Mouse (Mus musculus): ENCODE results near the gene Dcpp3. TPM values are rescaled to one million over a fixed set of nuclear protein-coding genes. Genes with fewer than 3 reads are reported as not detected.
"Not testable (repeated sequence)": the region's sequence is repeated elsewhere in the genome, so short reads cannot be mapped to it uniquely, and the experiment has no call there.

The Dcpp3 gene
- total RNA-seq (2021), result not detected
- long read RNA-seq, experiment 1, result 0 reads
- long read RNA-seq, experiment 2, result 0 reads

DNA sequence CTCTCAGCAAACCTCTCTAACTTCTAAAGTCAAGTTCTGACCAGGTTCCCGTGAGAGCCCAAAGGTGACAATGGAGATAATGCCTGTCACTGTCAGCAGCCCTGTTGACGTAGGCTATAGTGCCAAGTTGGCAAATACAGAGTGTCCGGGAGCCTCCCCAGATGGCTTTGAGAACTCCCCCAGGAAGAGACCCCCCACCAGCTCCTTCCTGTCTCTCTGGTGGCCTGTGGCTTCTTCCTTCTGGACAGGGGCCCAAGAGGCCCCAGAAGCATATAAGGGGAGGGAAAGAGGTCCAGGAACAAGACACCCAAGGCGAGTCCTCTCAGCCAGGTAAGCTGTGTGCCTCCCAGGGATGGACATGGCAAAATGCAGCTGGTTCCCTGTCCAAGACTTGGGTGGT, at the start of gene Dcpp3:
TSS of gene Dcpp3 (plus strand) at position 301 of the 400 bp plus-strand sequence.
- not testable (repeated sequence) for DNase-seq

DNA sequence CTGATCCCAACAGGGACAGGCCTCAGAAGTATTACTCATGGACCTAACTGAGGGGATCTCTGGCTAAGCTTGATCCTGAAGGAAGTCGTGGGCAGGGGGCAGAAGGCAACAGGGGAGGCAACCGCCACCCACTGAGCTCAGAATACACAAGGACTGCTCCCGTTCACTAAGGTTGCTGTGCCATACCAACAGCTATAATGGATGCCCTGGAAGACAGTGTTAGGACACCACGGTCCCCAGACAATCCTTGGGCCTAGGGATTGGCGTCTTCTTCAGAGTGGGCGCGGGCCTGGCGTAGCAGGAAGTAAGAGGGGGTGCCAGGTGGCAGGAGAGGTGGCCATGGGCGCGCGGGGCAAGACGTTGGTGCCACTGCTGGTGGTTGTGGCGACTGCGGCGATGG, 49.5 kb upstream of the Dcpp3 start, which contains the start of gene Prss21:
TSS of gene Prss21 (plus strand) at position 301 of the 400 bp plus-strand sequence.
- no peak for DNase-seq

DNA sequence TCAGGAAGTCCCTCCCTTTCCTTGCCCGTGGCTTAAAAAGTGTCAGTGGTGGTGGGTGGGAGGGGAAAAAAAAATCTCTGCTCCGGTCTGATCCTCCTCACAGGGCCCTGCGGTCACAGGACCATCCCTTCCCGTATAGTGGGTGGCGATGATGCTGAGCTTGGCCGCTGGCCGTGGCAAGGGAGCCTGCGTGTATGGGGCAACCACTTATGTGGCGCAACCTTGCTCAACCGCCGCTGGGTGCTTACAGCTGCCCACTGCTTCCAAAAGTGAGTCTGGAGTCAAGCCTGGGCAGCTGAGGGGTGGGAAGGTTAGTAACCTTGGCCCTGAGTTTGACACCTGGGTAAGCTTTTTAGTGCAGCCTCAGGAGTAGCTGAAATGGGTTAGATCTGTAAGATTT, 48.7 kb upstream of the Dcpp3 start:
- no peak for DNase-seq

DNA sequence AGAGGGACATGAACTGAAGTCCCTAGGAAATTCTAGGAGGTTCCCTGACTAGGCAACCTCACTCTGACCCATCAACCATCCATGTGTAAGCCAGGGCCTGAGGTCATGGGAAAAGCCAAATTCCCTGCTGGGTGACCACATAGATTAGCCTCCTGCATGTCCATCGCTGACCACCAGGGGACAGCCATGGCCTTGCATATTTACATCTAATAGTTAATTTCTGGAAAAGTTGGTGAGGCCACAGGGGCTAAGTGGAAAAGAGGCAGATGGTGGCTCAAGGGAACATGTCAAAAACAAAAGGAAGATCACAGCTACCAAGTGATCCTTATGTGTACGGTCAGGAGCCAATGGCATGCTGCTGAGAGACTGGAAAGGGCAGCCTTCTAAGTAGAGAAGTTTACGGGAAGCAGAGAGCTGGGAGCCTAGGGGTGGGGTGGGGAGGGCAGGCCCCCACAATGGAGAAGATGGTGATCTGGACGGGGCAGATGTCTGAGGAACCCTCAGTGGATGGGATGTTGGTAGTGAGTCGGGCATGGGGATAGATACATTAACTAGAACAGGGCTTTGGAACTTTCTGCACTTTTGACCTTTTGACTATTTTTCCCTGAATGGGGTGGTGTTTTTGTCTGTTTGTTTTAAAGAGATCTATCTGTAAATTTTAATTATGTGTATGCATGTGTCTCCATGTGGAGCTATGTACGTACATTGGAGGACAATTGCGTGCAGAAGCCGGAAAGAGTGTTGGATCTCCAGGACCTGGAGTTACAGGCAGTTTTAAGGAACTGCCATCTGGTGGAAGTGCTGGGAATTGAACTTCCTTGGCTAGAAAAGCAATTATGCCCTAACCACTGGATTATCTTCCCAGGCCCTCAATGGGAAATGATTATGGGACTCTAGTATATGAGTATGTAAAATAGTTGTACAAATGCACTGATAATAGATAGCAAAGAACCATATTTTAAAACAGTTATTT, 43.1 kb upstream of the Dcpp3 start:
- peak; percentile 59 for DNase-seq

DNA sequence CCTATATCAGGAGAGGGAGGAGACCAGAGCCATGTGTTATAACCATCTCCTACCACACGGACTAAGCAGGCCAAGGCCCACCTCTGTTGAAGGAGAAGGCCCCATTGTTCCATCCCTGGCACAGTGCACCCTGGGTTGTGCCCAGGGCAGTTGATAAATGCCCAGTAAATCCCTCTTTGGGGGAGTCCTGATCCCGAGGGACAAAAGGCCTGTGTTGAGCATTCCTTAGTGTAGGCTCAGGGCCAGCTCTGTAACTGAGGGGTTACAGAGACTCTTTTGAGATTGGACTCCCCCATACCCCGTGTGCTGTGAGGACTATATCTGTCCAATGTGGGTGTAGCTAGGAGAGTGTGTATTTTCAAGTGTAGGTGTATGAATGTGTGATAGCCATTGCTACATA, 40.5 kb upstream of the Dcpp3 start:
- no peak for DNase-seq

DNA sequence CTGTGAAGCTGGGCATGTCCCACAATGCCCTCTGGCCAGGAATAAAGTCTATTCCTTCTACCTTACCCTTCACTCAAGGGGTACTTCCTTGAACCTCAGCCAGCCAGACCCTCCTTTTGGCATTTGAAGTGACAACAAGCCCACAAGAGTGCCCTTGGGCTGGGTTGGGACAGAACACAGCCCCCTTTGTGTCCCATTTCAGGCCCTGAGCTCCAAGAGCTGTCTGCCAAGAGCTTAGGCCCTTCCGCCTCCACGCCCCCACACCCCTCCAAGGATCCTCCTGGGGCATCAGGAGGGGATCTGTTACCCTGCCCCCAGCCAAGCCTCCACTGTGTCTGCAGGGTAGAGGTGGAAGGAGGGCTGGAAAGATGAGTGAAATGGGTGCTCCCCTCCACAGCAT, 40.1 kb upstream of the Dcpp3 start:
- DNase-seq, result no peak

DNA sequence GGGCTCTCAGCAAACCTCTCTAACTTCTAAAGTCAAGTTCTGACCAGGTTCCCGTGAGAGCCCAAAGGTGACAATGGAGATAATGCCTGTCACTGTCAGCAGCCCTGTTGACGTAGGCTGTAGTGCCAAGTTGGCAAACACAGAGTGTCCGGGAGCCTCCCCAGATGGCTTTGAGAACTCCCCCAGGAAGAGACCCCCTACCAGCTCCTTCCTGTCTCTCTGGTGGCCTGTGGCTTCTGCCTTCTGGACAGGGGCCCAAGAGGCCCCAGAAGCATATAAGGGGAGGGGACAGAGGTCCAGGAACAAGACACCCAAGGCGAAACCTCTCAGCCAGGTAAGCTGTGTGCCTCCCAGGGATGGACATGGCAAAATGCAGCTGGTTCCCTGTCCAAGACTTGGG, 36.7 kb upstream of the Dcpp3 start, which contains the start of the genes Dcpp1 and Dcpp2:
TSS of gene Dcpp1 (plus strand) at position 301 of the 400 bp plus-strand sequence.
TSS of gene Dcpp2 (plus strand) at position 305 of the 400 bp plus-strand sequence.
- not testable (repeated sequence) for DNase-seq

DNA sequence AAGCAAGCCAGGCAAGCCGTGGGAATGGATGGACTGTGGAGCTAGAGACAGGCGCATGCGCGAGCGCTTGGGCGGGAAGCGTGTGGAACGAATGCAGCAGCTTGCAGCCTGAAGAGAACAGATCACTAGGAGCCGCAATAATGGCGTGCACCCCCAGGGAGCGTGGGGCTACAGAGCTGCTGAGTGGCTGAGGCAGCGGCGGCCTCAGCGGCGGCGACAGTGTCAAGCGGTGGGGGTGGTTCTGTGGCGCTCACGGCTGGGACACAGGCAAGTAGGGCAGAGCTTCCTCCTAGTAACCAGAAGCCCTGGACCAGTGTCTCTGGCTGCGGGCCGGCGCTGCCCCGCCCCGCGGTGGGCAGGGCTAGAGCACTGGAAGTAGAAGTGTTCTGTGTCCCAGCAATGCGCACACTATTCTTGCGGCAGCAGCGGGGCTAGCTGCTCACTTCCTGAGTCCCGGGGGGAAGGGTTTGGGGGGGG, 7.3 kb downstream of the Dcpp3 start:
- peak; percentile 88 for DNase-seq

DNA sequence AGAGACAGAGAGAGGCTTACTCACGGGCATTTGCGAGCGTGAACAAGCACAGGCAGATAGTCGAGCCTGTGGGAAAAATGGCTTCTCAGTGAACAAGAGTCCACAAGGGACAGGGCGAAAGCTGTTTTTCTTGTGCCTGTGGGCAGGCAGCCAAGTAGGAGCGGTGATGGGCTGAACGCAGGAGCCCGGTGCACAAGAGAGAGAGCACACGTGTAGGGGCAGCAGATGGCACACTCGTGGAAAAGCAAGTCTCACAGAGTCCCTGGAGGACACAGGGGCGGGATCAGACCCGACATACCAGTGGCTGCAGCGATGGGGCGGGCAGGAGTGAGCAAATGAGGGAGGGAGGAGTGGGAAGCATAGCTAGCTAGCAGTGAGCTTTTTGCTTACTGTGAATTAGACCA, 7.8 kb downstream of the Dcpp3 start:
- DNase-seq, result peak; percentile 54

DNA sequence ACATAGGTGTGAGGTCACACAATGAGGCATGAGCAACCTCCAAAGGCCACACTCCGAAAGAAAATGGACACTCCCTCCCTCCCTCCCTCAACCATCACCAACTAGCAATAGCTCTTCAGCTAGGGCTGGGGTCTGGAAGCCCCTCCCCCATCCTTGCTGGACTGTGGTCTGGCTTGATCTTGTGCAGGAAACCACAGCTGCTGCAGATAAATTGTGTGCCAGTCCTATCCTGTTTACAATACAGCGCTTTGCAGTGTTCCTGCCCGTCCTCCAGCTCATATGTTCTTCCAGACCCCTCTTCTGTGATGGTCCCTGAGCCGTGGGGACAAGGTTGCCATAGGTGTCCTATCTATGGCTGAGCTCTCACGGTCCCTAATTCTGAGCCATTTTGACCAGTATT, 13.9 kb downstream of the Dcpp3 start:
- no peak for DNase-seq

DNA sequence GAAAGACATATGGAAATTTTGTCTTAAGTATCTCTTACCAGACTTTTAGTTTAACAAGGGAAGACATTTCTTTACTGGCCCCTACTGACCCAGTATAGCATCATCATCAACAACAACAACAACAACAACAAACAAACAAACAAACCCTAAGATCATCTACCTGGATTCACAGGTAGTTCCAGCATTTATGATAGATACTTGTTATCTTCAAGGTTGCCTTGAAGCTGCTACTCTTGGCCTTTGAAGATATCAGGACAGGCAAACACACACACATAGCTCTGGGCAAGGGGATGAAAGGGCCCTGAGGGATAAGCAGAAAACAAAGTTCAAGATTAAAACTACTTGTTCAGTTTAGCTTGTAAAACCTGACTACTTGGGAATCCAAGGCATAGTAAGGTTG, 24.1 kb downstream of the Dcpp3 start, which contains the start of gene Sbp:
TSS of gene Sbp (plus strand) at position 301 of the 400 bp plus-strand sequence.
- no peak for DNase-seq

DNA sequence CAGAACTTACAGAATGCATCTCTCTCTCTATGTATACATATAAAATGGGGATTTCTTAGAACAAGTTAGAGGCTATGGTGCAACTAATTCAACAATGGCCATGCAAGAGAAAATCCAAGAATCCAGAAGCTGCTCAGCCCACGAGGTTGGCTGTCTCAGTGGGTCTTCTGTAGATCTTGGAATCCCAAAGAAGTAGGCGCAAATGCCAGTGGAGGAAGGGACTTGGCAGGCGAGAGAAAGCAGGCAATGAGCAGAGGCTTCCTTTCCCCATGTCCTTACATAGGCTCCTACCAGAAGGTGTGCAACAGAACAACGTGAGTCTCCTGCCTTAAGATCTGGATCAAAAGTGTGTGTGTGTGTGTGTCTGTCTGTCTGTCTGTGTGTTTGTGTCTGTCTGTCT, 30.2 kb downstream of the Dcpp3 start:
- not testable (repeated sequence) for DNase-seq

DNA sequence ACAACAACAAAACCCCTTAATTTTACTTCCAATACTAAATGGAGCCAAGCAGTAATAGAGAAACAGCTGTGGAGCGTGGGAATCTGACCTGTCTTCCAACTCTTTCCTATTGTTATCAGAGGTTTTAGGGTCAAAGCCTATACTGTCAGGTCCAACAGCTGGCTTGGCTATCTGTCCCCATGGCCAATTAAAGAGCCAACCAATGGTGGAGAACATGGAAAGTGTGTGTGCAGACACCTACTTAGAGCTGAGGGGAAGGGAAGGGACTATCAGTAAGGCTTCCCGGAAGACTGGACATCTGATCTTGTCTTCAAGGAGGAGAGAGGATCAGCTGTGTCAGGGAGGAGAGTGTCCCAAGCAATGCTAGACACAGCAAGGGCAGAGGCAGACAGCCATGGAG, 31.8 kb downstream of the Dcpp3 start:
- no peak for DNase-seq

DNA sequence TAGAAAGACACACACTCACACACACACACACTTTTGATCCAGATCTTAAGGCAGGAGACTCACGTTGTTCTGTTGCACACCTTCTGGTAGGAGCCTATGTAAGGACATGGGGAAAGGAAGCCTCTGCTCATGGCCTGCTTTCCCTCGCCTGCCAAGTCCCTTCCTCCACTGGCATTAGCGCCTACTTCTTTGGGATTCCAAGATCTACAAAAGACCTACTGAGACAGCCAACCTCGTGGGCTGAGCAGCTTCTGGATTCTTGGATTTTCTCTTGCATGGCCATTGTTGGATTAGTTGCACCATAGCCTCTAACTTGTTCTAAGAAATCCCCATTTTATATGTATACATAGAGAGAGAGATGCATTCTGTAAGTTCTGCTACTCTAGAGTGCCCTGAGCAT, 33.6 kb downstream of the Dcpp3 start:
- not testable (repeated sequence) for DNase-seq

DNA sequence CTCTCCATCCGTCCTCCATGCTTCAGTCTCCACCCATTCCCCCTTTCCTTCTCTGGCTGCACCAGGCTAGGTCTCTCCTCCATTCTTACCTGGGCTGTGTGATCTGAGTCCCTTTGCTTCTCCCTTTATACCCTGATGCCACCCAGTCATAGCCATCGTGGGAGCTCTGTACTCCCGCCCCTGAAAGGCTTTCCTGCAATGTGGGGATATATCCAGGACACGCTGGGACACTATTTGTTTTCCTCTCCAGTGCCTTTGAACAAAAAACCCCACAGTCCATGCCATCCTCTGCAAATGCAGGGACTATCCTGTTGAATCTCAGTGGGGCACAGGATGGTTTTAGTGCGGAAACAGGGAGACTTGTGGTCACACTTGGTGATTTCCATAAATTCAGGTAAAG, 37.9 kb downstream of the Dcpp3 start, which contains the start of gene Sbpl:
TSS of gene Sbpl (minus strand) at position 101 of the 400 bp plus-strand sequence.
- no peak for DNase-seq

DNA sequence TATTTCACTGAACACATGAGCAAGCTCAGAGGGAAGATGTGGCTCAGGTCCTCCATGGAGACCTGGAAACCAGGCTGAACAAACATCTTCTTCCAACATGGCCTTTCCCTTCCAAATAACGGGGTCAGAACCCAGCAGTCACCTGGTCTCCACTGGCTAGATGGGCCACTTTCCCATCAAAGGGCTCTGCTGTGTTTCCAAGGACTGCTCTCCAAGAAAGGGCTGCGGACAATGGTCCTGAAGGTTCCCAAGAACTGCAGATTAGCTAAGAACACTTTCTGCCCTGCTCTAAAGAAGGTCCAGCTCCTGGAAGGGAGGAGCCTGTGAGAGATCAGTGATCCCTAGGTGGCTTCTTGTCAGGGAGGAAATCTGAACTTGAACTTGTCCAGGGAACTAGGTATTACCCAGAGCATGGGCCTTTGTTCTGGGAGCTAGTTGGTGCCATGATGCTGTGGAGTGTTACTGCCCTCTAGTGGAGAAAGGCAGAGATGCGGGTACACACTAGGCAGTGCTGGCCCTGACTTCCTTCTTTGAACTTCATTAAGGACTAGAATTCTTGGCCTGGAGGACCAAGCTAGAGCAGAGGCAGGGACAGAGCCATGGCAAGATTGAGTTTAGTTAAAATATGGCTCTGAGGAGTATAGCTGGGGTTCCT, 43.0 kb downstream of the Dcpp3 start:
- peak; percentile 68 for DNase-seq

DNA sequence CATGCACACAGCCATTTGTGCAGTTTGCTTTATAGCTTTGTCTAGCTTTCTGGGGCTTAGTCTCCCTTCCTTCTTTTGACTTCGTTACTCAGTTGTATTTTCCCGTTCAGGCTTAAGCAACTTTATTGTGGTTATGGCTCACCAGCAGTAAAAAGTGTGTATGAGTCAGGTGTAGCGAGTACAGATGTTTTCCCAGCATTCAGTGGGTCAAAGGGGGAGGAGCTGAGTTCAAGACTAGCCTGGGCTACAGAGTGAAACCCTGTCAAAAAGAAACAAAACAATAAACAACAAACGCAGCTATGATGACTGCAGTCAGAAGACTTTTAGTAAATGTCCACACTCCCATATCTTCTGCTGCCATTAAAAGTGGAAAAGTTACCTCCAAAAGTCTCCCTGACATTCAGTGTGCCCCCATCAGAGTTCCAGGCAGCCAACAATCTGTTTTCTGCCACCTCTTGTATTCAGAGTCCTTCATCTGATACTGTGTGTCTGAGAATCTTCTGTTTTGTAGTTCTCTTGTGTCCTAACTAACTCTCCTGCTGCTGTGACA, 44.4 kb downstream of the Dcpp3 start:
- no peak for DNase-seq

DNA sequence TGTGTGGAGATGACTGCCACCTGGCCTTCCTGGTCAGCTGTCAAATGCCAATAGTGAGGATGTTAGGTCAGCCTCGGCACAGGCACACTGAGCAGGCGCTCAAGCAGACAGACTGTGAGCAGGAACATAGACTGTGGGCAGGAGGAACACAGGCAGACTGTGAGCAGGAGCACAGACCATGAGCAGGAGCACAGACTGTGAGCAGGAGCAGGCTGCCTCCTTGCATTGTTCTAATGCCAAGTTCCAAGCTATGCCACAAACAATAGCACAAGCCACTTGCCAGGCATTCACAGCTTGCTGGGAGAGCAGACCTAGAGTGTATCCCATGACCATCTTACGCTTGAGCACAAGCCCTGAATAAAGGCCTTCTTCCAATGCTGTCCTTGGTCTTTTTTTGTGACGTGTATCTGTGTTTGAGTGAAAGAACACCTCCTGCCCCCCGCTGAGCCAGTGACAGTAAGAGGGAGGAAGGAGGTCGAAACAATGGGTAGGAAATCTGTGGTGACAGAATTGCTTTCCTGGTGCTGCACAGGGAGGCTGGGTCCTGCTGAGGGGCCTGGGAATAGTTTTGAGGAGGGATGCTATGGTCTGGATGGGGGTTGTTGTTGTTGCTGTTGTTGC, 48.7 kb downstream of the Dcpp3 start:
- DNase-seq, result no peak

DNA sequence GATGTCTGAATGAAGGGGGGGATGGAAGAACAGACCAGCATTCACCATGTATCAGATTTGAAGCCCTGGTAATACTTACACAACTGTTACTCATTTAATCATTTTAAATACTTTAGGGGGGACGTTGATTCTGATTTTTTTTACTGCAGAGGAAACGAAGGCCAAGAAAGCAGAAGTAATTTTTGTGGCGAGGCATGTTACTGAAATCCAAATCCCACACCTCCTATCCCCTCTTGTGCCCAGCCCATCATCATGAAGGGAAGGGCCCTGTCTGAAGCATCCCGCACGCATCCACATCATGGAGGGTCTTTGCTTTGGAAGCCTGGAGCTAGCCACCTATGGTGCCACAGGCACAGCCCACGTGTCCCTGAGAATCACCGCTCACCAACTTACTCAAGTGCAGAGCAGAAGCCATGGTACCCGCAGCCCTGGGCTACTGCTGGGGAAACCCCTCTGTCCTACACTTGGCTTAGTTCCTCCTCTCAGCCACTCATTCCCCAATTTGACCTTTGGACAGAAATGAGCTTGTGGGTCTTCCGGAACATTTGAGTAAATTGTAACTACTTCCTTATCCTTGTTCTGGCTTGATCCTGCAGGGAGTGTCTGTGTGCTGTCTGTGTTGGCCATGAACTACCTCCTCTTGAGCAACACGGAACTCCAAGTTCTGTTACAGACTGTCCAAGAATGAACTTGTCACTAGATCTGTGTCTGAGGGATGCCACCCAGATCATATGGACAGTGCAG, 49.6 kb downstream of the Dcpp3 start:
- DNase-seq, result no peak

DNA sequence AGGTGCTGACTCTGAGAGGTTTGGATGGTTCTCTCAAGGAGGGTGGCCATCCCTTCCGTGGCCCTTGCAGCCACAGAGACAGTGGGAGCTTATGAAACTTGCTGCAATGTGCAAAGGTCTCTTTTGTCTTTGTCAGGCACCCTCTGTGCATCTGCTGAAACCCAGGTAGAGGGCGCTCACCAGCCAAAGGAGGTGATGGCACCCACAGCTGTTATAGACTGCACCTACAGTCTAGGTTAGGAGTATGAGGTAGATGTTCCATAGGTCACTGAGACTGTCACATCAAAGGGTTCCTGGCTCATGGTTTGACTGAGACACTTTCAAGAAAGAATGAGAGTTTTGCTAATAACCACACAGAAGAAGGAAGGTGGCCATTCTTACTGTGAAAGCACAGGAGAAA, 51.5 kb downstream of the Dcpp3 start:
- DNase-seq, result no peak
